Mouse (Mus musculus): Measurements from ENCODE around the gene Slitrk5.
"Not testable (repeated sequence)": the region's sequence is repeated elsewhere in the genome, so short reads cannot be mapped to it uniquely, and the experiment has no call there.

Gene Slitrk5

DNA sequence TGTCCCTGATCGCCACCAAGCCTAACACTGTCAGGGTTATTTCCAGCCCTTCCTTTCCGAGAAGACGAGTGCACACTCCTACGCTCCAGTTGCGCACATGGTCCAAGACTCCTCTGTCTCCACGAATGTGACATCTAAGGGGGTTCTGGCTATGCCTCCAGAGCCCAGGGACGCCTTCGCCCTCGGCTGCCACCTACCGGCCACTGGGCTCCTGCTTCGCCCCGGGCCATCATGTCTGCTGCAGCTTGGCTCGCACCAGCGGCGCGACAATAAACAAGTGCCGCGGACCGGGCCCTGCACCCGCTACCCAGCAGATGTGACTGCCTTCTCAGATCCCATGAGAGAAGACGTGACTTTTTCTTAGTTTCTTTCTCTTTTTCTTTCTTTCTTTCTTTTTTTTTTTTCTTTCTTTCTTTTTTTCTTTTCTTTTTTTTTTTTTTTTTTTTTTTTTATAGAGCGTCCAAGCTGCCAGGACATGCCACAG is at the start of gene Slitrk5:
Gene Slitrk5 (plus strand): TSS at position 434 of the 484 bp plus-strand sequence.
- DNase-seq (ENCODE audit: low spot score in 2 of 2): peak in 1 of 2 experiments; percentile 34

- DNase-seq (ENCODE audit: low spot score in 2 of 2): no peak
These were observed 2.0 kb upstream of the Slitrk5 start for GRCm38 (mm10) chr14:111672942-111673341.

GRCm38 (mm10) chr14:111675211-111676165 is 591 bp downstream of the Slitrk5 start:
- DNase-seq (ENCODE audit: low spot score in 2 of 2): no peak

- no peak for DNase-seq (ENCODE audit: low spot score in 2 of 2)
These were observed 1.3 kb downstream of the Slitrk5 start for GRCm38 (mm10) chr14:111676166-111676581.

- DNase-seq (ENCODE audit: low spot score in 2 of 2): no peak
These were observed 2.0 kb downstream of the Slitrk5 start for GRCm38 (mm10) chr14:111676851-111677291.

GRCm38 (mm10) chr14:111677361-111678070 is 2.6 kb downstream of the Slitrk5 start:
- no peak for DNase-seq (ENCODE audit: low spot score in 2 of 2)

DNA sequence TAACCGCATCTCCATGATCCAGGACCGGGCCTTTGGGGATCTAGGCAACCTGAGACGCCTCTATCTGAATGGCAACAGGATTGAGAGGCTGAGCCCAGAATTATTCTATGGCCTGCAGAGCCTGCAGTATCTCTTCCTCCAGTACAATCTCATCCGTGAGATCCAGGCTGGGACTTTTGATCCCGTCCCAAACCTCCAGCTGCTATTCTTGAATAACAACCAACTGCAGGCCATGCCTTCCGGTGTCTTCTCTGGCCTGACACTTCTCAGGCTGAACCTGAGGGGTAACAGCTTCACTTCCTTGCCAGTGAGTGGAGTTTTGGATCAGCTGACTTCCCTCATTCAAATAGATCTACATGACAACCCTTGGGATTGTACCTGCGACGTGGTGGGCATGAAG is 5.4 kb downstream of the Slitrk5 start:
- no peak for DNase-seq (ENCODE audit: low spot score in 2 of 2)

GRCm38 (mm10) chr14:111681092-111681708 is 6.3 kb downstream of the Slitrk5 start:
- no peak for DNase-seq (ENCODE audit: low spot score in 2 of 2)

DNA sequence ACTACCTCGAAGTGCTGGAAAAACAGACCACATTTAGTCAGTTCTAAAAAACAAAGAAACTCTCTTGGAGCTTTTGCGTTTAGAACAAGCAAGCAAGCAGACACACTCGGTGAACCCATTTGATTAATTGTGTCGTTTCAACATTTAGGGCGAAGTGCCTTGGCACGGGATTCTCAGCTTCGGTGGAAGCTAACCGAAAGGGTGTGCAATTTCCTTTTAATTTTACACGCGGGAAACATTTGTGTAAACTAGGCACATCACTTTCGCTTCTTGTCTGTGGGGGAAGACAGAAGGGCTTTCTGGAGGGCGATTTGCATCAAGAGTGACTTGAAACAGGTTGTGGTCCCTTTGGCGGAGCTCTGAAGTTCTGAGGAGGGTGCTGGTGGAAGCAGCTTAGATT is 6.9 kb downstream of the Slitrk5 start:
- no peak for DNase-seq (ENCODE audit: low spot score in 2 of 2)

GRCm38 (mm10) chr14:111683543-111683942 is 8.6 kb downstream of the Slitrk5 start:
- DNase-seq (ENCODE audit: low spot score in 2 of 2): no peak

- not testable (repeated sequence) for DNase-seq (ENCODE audit: low spot score in 2 of 2)
These were observed 15.2 kb downstream of the Slitrk5 start for GRCm38 (mm10) chr14:111690139-111690538.

- no peak for DNase-seq (ENCODE audit: low spot score in 2 of 2)
These were observed 54.9 kb downstream of the Slitrk5 start for GRCm38 (mm10) chr14:111729833-111730232.

All from thymus, postnatal 10 days (tissue).